Mouse (Mus musculus): Measurements from ENCODE around the gene Scamp2.

Scamp2 gene

DNA sequence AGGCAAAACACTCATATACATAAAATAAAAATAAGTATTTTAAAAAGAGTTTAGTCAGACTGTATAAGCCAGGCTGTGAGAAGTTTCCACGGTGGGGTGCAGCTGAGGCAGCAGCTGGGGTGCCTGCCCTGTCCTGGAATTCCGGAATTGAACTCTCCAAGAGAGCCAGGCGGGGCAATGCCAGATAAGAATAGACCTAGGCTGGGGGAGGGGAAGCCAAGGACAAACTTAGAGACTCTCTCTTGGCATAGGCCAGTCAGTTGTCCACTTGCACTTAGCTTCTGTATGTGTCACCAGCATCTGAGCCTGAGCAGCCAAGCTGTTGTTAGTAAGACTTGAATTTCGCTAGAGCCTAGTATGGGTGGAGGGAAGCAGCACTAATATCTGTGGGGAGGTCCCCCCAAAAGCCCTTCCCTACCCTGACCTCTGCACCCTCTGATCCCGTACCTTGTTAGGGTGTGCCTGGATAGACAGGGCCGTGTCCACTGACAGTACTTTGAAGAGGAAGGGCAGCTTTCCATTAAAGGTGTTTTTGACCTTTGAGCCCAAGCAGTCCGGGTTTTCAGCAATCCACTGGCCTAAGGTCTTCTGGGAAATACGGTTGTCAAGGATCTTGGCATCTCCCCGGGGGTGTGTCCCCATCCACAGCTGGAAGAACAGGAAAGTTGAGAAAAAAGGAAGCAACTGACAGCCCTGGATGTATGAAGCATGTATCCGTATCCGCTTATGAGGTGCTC, 10.4 kb upstream of the Scamp2 start:
- no peak for DNase-seq (ENCODE audit: low spot score)

- DNase-seq (ENCODE audit: low spot score) = no peak
These were observed 8.4 kb upstream of the Scamp2 start, which contains the start of gene Mpi for GRCm38 (mm10) chr9:57552139-57552887. Mpi (minus strand) TSS chr9:57552763.

GRCm38 (mm10) chr9:57553119-57553518, 7.6 kb upstream of the Scamp2 start:
- DNase-seq (ENCODE audit: low spot score) = no peak

DNA sequence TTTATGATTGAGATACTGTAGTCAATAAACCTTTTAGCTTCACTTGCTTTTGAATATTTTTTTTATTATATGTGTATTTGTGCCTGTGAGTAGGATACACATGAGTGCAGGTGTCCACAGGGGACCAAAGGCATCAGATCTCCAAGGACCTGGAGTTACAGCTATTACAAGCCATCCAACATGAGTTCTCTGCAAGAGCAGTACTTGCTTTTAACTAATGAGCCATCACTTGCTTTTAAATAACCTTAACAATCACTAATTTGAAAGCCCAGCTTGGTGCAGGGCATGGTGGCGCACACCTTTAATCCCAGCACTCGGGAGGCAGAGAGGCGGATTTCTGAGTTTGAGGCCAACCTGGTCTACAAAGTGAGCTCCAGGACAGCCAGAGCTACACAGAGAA, 6.0 kb upstream of the Scamp2 start:
- DNase-seq (ENCODE audit: low spot score) = no peak

DNA sequence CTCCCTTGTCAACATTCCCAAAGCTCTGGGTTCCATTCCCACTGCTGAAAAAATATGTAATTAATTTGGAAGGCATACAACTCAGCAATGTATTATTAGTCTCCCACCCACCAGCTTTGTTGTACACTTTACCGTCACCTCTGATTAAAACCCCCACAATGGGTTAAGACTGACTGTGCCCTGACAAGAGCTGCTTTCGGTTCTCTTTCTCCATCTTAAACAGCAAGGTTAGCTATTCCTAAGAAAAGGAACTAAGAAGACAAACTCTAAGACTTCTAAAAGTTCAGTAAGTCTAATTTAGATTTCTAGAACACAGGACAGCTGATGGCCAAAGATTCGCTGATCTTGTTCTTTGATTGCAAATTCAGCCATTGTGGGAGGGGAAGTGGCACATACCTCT, 3.5 kb upstream of the Scamp2 start:
- DNase-seq (ENCODE audit: low spot score) = no peak

GRCm38 (mm10) chr9:57558625-57559024, 2.1 kb upstream of the Scamp2 start:
- no peak for DNase-seq (ENCODE audit: low spot score)

DNA sequence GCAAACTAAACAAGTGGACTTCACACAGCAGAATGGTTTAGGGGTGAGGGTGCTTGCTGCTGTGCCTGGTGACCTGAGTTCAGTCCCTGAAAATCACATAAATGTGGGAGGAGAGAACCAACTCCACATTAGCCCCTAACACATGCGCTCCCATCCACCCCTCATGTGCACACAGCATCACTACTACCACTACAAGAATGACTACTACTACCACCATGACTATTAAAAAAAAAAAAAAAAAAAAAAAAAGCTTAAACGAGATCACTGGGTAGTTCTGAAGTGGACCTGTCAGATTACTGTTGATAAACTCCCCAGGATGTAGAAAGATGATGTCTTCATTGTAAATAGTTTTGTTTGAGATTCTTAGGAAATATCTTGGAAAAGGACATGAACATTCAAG, 1.2 kb upstream of the Scamp2 start:
- DNase-seq (ENCODE audit: low spot score) = no peak

DNA sequence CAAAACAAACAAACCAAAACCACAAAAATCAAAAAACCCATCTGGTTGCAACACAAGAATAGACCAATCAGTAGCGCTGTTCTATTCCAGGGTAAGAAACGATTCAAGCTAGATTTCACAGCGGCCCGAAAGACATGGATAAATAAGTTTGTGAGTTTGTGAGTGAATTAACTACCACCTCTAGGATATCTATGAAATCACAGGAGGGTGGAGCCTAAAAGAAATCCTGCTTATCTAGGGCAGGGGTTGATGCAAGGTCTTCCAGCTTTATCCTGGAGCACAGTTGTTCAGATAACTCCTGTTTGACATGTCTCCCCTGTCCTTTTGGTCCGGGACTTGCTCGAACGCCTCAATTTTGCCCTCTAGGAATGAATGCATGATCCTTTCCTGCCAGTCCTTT, 480 bp upstream of the Scamp2 start:
- no peak for DNase-seq (ENCODE audit: low spot score)

DNA sequence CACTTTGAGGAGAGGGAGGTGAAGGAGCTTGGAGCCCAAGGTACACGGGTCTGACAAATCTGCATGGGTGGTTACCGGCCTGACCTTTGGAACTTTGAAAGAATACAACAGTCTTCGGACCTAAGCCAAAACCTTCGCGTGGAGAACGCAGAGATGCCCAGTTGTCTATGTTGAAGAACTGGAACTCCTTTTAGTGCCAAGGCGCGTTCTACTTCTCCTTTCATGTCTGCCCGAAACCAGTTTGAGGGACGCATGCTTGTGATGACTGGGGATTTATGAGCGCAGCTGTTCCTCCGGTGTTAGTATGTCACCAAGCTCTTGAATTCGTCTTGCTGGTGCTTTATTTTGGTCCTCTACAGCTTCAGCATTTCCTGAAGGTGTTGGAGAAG, 962 bp downstream of the Scamp2 start:
- no peak for DNase-seq (ENCODE audit: low spot score)

DNA sequence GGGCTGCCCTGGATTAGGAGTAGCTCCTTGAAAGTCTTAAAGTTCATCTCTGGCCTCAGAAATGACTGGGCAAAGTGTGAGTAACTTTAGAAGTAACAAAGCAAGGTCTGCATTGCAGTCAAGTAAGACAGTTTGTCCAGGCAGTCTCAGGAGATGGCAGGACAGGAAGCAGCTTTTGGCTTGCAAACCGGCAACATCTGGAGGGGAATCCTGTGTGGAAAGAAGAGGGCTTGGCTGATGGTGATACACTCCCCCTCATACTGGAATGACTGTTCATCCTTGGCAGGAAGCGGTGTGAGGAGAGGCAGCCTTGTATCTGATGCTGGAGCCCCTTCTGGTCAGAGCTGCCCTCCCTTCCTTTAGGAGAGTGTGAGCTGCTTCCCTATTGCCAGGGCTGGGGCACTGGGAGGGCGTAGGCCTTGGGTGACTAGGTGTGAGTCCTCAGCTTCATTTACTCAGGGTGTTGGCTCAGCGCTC, 2.2 kb downstream of the Scamp2 start:
- DNase-seq (ENCODE audit: low spot score) = no peak

GRCm38 (mm10) chr9:57564609-57565008, 3.9 kb downstream of the Scamp2 start:
- DNase-seq (ENCODE audit: low spot score) = no peak

DNA sequence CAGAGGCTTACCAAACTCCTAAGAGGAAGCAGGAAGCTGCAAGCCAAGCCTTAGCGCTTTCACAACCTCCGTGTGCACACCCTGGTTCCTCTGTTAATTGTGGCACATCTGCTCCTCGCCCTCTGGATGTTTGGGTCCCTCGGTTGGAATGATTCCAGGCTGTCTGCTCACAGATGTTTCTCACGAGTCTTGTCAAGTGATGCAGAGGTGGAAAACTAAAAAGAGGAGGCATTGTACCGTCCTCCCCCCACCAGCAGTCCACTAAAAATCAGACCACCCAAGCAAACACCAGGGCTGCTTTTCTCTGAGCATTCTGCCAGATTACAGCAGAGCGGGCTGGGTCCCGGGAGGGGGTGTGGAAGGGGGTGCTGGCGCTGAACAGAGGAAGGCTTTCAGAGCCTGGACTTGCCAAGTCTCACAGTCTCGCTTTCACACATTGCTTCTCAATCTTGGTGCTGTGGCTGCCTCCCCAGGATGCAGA, 5.0 kb downstream of the Scamp2 start:
- DNase-seq (ENCODE audit: low spot score) = no peak

- no peak for DNase-seq (ENCODE audit: low spot score)
These were observed 6.1 kb downstream of the Scamp2 start for GRCm38 (mm10) chr9:57566846-57567245.

DNA sequence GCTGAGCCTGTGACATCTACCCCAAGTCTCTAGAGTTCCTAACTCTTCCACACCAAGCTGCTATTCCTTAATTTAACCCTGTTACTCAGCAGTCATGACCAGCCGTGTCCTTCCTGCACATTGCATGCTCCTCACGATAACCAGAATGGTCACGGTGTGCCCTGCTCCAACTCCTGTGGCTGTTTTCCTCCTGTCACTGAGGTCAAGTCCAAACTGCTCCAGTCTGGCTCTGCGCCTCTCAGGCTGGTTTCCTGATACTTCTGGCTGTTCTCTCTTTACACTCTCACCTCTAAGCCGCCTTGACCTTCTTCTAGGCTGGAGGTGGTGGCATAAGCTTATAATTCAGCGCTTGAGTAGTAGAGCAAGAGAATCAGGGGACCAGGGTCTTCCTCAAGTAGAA, 7.8 kb downstream of the Scamp2 start:
- DNase-seq (ENCODE audit: low spot score) = no peak

DNA sequence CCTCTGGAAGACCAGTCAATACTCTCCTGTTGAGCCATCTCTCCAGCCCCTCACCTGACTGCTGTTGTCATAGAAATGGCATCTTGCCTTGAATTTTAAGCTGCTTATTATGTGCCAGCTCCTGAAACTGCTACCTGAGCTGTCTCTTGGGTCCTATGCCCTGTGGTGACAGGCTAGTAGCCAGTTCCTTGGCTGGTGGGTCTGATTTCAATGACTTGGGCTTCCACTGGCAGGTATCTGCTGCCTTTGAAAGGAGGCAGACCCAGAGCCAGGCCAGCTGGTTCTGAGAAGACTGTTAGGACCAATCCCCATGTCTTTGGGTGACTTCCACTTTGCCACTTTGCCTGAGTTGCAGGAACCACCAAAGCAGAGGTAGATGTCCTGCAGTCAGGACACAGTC, 13.7 kb downstream of the Scamp2 start:
- DNase-seq (ENCODE audit: low spot score) = no peak

DNA sequence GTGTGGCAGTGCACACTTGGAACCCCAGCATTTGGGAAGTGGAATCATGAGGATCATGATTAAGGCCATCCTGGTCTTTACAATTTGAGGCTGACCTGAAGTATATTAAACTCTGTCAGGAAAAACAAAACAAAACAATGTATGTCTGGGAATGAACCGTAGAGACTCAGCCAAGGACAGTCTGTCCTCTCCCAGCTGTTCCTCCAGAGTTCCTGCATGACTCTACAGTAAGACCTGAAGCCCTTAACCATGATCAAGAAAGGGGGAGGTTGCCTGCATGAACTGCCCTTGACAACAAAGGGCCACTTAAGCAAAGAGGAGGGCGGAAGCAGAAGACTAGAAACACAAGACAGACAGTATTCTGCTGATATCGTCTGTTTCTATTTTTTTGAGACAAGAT, 14.8 kb downstream of the Scamp2 start:
- DNase-seq (ENCODE audit: low spot score) = no peak

DNA sequence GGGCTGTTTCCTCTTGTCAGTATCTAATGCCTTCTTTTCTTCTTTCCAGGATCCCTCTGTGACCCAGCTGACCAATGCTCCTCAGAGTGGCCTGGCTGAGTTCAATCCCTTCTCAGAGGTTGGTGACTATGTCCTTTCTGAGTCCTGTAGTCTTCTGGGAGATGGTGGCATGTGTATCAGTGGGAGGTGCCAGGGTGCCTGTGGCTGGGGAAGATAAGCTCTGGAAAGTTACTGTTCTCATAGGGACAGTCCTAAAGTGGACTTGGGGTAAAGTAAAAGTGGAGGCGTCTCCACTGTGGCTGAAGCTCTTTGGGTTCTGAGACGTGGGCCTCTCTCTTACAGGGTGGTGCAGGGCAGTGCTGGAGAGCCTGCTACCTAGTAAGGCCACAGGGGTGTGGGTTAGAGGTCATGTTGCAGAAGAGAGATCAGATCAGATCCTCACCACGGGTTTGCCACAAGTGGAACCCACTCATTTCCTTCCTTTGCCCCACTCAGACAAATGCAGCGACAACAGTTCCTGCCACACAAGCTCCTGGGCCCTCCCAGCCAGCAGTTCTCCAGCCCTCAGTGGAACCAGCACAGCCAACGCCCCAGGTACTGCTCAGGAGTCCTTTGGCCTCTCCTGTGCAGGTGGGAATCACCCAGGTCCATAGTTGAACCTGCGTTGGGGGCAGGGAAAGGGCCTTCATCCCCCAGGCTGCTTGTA, 16.6 kb downstream of the Scamp2 start:
- DNase-seq (ENCODE audit: low spot score) = peak; percentile 56

- no peak for DNase-seq (ENCODE audit: low spot score)
These were observed 24.2 kb downstream of the Scamp2 start for GRCm38 (mm10) chr9:57584991-57585390.

DNA sequence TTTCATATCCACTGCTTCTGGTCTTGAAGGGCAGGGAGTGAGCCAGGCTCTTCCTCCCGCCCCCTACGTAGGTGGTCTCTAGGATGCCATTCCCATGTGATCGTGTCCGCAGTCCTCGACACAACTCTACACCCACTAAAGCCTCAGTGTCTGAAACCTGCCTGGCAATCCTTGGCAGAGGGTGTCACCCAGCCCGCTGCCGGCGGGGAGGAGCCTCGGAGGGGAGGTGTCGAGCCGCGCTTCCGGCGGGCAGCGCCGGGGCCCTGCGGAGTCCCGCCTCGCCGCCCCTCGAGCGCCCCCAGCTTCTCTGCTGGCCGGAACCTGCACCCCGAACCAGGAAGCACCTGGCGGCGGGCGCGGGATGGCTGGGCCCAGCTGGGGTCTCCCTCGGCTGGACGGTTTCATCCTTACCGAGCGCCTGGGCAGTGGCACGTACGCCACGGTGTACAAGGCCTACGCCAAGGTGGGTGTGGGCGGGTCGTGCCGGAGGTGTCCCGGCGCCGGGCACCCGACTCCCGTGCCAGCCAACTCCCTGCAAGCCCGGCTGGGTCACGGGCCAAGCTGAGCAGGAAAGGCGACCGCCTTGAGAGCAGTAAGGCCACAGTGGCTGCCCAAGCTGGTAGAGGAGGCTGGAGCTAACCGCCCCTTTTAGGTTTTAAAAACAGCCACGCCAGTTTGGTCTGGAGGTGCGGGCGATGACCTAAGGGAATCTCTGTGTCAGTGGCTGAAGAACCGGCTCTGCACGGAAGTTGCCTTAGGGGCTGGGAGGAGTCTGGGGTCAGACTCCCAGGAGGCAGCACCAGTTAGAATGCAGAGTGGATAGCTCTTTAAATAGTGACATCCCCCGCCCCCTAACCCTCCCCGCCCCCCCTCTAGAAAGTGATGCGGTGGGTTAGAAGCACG, 28.7 kb downstream of the Scamp2 start, which contains the start of gene Ulk3:
Gene Ulk3, plus strand, starts transcription at position 229 of the 903 bp plus-strand sequence.
- peak; percentile 55 for DNase-seq (ENCODE audit: low spot score)

GRCm38 (mm10) chr9:57590726-57591125, 30.0 kb downstream of the Scamp2 start:
- no peak for DNase-seq (ENCODE audit: low spot score)

GRCm38 (mm10) chr9:57593454-57594173, 32.9 kb downstream of the Scamp2 start:
- DNase-seq (ENCODE audit: low spot score) = no peak

Data from c-Kit-positive CD71-positive TER-119-positive erythroid progenitor cells, embryonic 14.5 days (primary cell).